Mouse (Mus musculus) ES-Bruce4 (cell line): ENCODE results near the gene Scrt2.

ENCODE experiments used
- EP300 ChIP-seq: IDR thresholded peaks from 2 replicates; pipeline ENCODE4 v1.6.1; 2011; ENCODE audit warnings: low read depth, low read length; ENCODE audit not compliant: insufficient read depth
- POLR2A ChIP-seq: IDR thresholded peaks from one replicate; pipeline ENCODE4 v1.8.1; 2011; ENCODE audit warnings: low read length; ENCODE audit not compliant: insufficient read depth

DNA sequence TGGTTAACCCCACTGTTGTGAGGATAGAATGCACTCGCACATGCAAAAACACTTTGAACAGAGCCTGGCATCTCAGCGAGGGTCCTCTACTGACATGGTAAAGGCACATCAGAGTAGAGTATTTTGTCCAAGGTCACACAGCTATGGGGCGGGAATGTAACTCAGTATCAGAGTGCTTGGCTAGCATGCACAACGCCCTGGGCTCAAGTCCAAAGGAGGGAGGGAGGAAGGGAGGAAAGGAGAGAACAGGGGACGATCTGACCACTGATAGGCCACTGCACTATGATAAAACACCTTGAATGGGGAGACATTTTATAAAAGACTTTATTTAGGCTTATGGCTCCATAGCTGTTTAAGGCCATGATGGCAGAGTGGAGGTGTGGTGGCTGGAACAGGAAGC lies 8.3 kb downstream of the Scrt2 start:
- no peak for TF ChIP-seq EP300
- TF ChIP-seq POLR2A = no peak
